Mouse (Mus musculus): Measurements from ENCODE around the gene Prkcb. TPM values are rescaled to one million over a fixed set of nuclear protein-coding genes. Genes with fewer than 3 reads are reported as not detected.

Gene Prkcb
- polyA plus RNA-seq, 1 experiment from 2014 or later: 5.5 TPM

DNA sequence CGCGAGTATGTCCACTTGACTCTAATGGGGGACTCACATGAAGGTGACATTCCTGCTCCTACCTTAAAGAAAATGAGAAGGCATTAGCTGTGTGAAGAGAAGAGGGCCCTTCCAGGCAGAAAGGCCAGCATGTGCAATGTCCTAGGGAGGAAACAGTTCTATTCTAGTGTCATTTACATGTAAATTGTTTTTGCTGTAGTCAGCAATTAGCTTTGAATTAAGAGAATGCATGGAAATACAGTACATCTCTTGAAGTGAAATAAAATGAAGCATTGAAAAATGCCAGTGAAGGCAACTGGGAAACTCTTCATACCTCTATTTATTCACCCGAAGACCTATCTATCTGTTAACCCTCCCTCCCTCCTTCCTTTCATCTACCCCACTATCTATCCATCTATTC is 48.8 kb downstream of the Prkcb start:
- Histone ChIP-seq H3K27ac (no peak overlapping the region), H3K27me3 (0 out of 2 replicates have a peak, but pooled peaks cover under 1% of the 10 kb centered on the region), H3K9me3 (no peaks in the 10 kb centered on the region), H3K9ac (no peak overlapping the region), H3K4me1 (peaks cover 17% of the 10 kb centered on the region), H3K4me3 (no peak overlapping the region), H3K36me3 (no peaks in the 10 kb centered on the region), H3K4me2 (replicated peaks) (no peak overlapping the region)
- WGBS: 88% methylated on average over 3 of the region's 3 CpGs
- ATAC-seq (ENCODE audit: low FRiP score, low read depth): no peak

GRCm38 (mm10) chr7:122338055-122338454 is 49.5 kb downstream of the Prkcb start:
- no peaks in the 10 kb centered on the region for H3K36me3 ChIP-seq
- 0 out of 2 replicates have a peak, but pooled peaks cover 4% of the 10 kb centered on the region for H3K27me3 ChIP-seq
- 41% methylated on average over 3 of the region's 3 CpGs for WGBS
- H3K4me1 ChIP-seq: peaks cover 11% of the 10 kb centered on the region
- no peak overlapping the region for H3K9ac ChIP-seq
- ATAC-seq (ENCODE audit: low FRiP score, low read depth): peak; percentile 51; the same call in 1 of the 2 replicates
- no peaks in the 10 kb centered on the region for H3K9me3 ChIP-seq
- no peak overlapping the region for H3K27ac ChIP-seq
- no peak overlapping the region for H3K4me3 ChIP-seq
- H3K4me2 ChIP-seq (replicated peaks): no peak overlapping the region

DNA sequence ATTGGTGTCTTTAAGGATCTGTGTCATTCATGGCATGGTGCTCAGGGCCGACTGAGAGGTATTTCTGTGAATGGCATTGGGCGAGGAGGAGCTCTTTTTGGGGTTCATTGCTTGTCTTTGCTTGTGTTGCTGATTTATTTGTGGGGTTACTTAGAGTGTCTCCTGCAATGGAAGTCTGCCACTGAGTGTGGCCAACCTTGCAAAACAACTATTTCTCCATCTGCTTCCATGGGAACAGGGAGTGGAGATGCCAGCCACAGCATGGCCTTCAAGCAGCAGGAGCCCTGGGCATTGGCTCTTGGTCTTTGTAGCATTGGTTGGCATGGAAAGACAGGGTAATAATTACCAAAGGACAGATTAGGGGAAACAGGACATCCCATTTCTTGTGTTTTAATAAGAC is 50.9 kb downstream of the Prkcb start:
- Histone ChIP-seq H3K27me3 (peaks cover 9% of the 10 kb centered on the region; the same call in 1 of the 2 replicates), H3K4me2 (replicated peaks) (no peak overlapping the region), H3K4me3 (no peak overlapping the region), H3K9ac (no peak overlapping the region), H3K36me3 (no peaks in the 10 kb centered on the region), H3K27ac (no peak overlapping the region), H3K9me3 (no peaks in the 10 kb centered on the region), H3K4me1 (no peaks in the 10 kb centered on the region)
- no peak for ATAC-seq (ENCODE audit: low FRiP score, low read depth)
- 83% methylated on average over 2 of the region's 2 CpGs for WGBS

DNA sequence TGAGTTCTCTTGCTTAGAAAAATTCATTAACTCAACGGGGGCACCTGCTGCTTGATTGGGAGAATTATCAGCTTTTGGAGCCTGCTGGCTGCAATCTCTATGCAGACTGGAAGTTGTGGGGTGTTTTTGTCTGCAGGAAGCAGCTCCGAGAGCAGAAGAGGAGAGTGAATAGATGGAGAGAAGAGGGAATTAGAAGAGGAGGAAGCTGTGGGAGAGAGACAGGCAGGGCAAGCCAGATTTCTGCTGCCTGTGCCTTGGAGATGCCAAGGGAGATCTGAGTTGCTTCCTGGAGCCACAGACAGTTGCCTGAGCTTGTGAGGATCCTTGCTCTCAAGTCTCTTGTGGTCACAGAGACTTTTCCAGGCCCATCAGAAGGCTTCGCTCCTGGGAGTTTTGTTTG is 53.3 kb downstream of the Prkcb start:
- Histone ChIP-seq H3K27ac (no peak overlapping the region), H3K9me3 (no peaks in the 10 kb centered on the region), H3K4me1 (0 out of 2 replicates have a peak, but pooled peaks cover 4% of the 10 kb centered on the region), H3K9ac (no peak overlapping the region), H3K4me2 (replicated peaks) (no peak overlapping the region), H3K27me3 (peaks cover 9% of the 10 kb centered on the region; the same call in 1 of the 2 replicates), H3K4me3 (no peak overlapping the region), H3K36me3 (no peaks in the 10 kb centered on the region)
- 74% methylated on average over 3 of the region's 3 CpGs for WGBS
- ATAC-seq (ENCODE audit: low FRiP score, low read depth): no peak

GRCm38 (mm10) chr7:122344656-122345055 is 56.1 kb downstream of the Prkcb start:
- 52% methylated on average over 7 of the region's 7 CpGs for WGBS

GRCm38 (mm10) chr7:122346251-122347242 is 58.0 kb downstream of the Prkcb start:
- Histone ChIP-seq H3K27me3 (peaks cover 21% of the 10 kb centered on the region), H3K9me3 (no peaks in the 10 kb centered on the region), H3K36me3 (no peaks in the 10 kb centered on the region), H3K4me1 (0 out of 2 replicates have a peak, but pooled peaks cover 4% of the 10 kb centered on the region), H3K9ac (no peak overlapping the region), H3K4me2 (replicated peaks) (no peak overlapping the region), H3K4me3 (no peak overlapping the region), H3K27ac (no peak overlapping the region)
- no peak for ATAC-seq (ENCODE audit: low FRiP score, low read depth)
- WGBS: 56% methylated on average over 14 of the region's 14 CpGs

More at GRCm38 (mm10) chr7:122344656-122345055, 56.1 kb downstream of the Prkcb start:
- ATAC-seq (ENCODE audit: low FRiP score, low read depth): no peak
- H3K9ac ChIP-seq: no peak overlapping the region
- H3K4me1 ChIP-seq: 0 out of 2 replicates have a peak, but pooled peaks cover 4% of the 10 kb centered on the region
- no peak overlapping the region for H3K4me2 ChIP-seq (replicated peaks)
- peaks cover 11% of the 10 kb centered on the region; the same call in 1 of the 2 replicates for H3K27me3 ChIP-seq
- no peaks in the 10 kb centered on the region for H3K36me3 ChIP-seq
- no peaks in the 10 kb centered on the region for H3K9me3 ChIP-seq
- H3K4me3 ChIP-seq: no peak overlapping the region
- no peak overlapping the region for H3K27ac ChIP-seq

GRCm38 (mm10) chr7:122347433-122347832 is 58.9 kb downstream of the Prkcb start:
- Histone ChIP-seq H3K4me2 (replicated peaks) (no peak overlapping the region), H3K9ac (no peak overlapping the region), H3K36me3 (no peaks in the 10 kb centered on the region), H3K4me1 (peaks cover 5% of the 10 kb centered on the region; the same call in 1 of the 2 replicates), H3K9me3 (no peaks in the 10 kb centered on the region), H3K4me3 (no peak overlapping the region), H3K27me3 (peaks cover 26% of the 10 kb centered on the region), H3K27ac (no peak overlapping the region)
- 79% methylated on average over 3 of the region's 3 CpGs for WGBS
- ATAC-seq (ENCODE audit: low FRiP score, low read depth): no peak

DNA sequence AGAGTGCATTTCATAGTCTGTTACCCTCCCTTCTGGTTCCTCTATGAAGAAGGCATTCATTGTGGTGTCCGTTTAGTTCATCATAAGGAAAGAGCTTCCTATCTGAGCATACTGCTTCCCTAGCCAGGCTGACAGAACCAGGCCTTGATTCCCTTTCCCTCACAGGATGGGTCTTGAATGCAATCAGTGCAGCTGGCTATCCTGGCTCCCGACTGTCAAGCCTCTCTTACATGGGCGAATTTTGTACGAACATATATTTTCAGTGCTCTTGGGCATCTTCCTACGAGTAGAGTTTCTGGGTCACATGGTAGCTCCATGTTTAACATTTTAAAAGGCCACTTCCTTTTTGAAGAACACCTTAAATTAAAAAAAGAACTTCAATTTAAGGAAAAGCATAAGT is 61.4 kb downstream of the Prkcb start:
- 82% methylated on average over 5 of the region's 5 CpGs for WGBS
- Histone ChIP-seq H3K9me3 (no peaks in the 10 kb centered on the region), H3K9ac (no peak overlapping the region), H3K36me3 (no peaks in the 10 kb centered on the region), H3K4me2 (replicated peaks) (no peak overlapping the region), H3K4me1 (peaks cover 10% of the 10 kb centered on the region; the same call in 1 of the 2 replicates), H3K4me3 (no peak overlapping the region), H3K27me3 (peaks cover 21% of the 10 kb centered on the region; the same call in 1 of the 2 replicates), H3K27ac (no peak overlapping the region)
- no peak for ATAC-seq (ENCODE audit: low FRiP score, low read depth)

GRCm38 (mm10) chr7:122350741-122351140 is 62.2 kb downstream of the Prkcb start:
- no peak overlapping the region for H3K4me2 ChIP-seq (replicated peaks)
- H3K4me3 ChIP-seq: no peak overlapping the region
- no peaks in the 10 kb centered on the region for H3K9me3 ChIP-seq
- no peak overlapping the region for H3K9ac ChIP-seq
- peaks cover 10% of the 10 kb centered on the region; the same call in 1 of the 2 replicates for H3K4me1 ChIP-seq
- no peak for ATAC-seq (ENCODE audit: low FRiP score, low read depth)
- peaks cover 21% of the 10 kb centered on the region; the same call in 1 of the 2 replicates for H3K27me3 ChIP-seq
- H3K36me3 ChIP-seq: no peaks in the 10 kb centered on the region
- 86% methylated on average over 2 of the region's 2 CpGs for WGBS
- H3K27ac ChIP-seq: no peak overlapping the region

DNA sequence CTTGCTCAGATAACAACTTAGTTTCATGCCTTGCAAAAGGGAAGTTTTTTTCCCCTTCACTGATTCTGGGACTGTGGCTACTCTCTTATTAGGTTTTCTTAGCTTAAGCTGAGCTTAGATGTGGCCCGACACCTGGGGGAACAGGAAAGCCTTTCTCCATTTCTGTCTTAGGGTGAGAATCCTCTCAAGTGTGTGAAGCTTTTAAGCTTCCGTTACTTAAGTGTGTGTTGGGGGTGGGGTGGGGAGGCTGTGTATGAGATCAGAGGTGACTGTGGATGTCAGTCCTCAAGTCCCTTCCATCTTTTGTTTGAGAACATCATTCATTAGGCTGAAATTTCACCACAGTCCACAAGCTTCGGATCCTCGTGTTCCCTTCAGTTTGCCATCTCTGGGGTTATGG is 63.3 kb downstream of the Prkcb start:
- Histone ChIP-seq H3K27ac (no peak overlapping the region), H3K4me3 (no peak overlapping the region), H3K27me3 (peaks cover 21% of the 10 kb centered on the region; the same call in 1 of the 2 replicates), H3K9me3 (no peaks in the 10 kb centered on the region), H3K9ac (no peak overlapping the region), H3K36me3 (no peaks in the 10 kb centered on the region), H3K4me2 (replicated peaks) (no peak overlapping the region), H3K4me1 (peaks cover 6% of the 10 kb centered on the region; the same call in 1 of the 2 replicates)
- ATAC-seq (ENCODE audit: low FRiP score, low read depth): no peak
- WGBS: 82% methylated on average over 4 of the region's 4 CpGs

DNA sequence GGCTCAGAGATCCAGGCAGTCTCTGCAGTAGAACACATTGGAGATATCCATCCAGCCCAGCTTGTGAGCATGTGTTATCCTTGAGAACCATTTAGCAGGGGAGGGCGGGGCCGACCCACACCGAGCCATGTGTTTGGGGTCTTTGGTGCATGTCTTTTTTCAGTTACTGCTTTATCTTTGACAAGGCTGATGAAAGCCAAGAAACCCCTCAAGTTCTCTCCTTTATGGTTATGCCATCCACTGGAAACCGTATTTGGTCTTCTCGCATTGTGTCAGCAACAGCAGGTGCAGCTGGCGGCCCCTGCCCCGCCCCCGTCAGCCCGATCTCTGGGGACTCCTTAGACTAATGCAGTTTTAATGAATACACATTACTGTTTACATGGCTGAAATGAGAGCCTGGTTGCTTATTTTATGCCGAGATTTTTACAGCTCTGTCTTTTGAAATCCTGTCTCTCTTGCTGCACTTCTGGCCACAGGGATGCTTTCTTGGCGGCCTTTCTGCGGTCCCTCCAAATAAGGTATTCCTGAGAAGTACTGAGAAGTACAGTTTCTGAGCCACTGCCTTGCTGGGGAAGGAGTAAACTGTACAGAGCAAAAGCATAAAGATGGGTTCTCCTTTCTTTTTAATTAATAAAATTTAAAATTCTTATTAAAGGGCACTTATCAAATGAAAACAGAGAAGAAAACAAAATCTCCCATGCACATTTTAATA is 64.2 kb downstream of the Prkcb start:
- Histone ChIP-seq H3K36me3 (no peaks in the 10 kb centered on the region), H3K4me3 (no peak overlapping the region), H3K27me3 (peaks cover 19% of the 10 kb centered on the region; the same call in 1 of the 2 replicates), H3K4me1 (peaks cover 6% of the 10 kb centered on the region; the same call in 1 of the 2 replicates), H3K9ac (no peak overlapping the region), H3K9me3 (no peaks in the 10 kb centered on the region), H3K27ac (no peak overlapping the region), H3K4me2 (replicated peaks) (no peak overlapping the region)
- ATAC-seq (ENCODE audit: low FRiP score, low read depth): no peak
- WGBS: 44% methylated on average over 12 of the region's 12 CpGs

DNA sequence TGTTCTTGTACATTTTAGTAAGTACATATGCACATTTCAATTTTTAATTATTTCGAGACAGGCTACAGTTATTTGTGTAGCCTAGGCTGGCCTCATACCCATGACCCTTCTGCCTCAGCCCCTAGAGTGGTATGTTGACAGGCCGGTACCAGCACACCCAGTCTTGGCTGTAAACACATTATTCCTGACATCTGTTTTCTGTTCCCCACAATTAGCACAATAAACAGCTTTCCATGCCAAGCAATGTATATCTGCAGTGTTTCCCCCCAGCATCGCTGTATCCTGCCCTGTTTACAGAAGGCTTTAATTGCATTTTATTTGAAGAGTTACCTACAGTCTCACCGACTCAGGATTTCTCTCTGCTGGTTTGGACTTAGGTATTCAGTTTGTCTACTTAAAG is 64.8 kb downstream of the Prkcb start:
- Histone ChIP-seq H3K4me1 (peaks cover 6% of the 10 kb centered on the region; the same call in 1 of the 2 replicates), H3K4me2 (replicated peaks) (no peak overlapping the region), H3K27ac (no peak overlapping the region), H3K9ac (no peak overlapping the region), H3K4me3 (no peak overlapping the region), H3K9me3 (no peaks in the 10 kb centered on the region), H3K27me3 (peaks cover 19% of the 10 kb centered on the region; the same call in 1 of the 2 replicates), H3K36me3 (no peaks in the 10 kb centered on the region)
- WGBS: 23% methylated on average over 4 of the region's 4 CpGs
- no peak for ATAC-seq (ENCODE audit: low FRiP score, low read depth)
